Mouse (Mus musculus) heart, embryonic 11.5 days (tissue): ENCODE data around the gene Ccl7. TPM values are rescaled to one million over a fixed set of nuclear protein-coding genes. Genes with fewer than 3 reads are reported as not detected.

Source experiments
- ATAC-seq: fragments of 200-750 bp; cut with Nextera tagmentation; replicated peaks from 2 replicates; pipeline ENCODE4 v1.8.0; 2017; ENCODE audit warnings: moderate library complexity; ENCODE audit not compliant: insufficient number of reproducible peaks, low FRiP score, low TSS enrichment
- H3K27ac ChIP-seq: fragments of 300-500 bp; sonication (generic); 2 replicates; pipeline ENCODE4 v1.5.1; 2014; ENCODE audit warnings: mild to moderate bottlenecking, low read depth, low read length
- H3K27me3 ChIP-seq: fragments of 300-500 bp; sonication (generic); 2 replicates; pipeline ENCODE4 v1.6.1; 2014; ENCODE audit warnings: mild to moderate bottlenecking, low read length, mixed read lengths; ENCODE audit not compliant: control insufficient read depth, insufficient read depth
- H3K36me3 ChIP-seq: fragments of 300-500 bp; sonication (generic); 2 replicates; pipeline ENCODE4 v1.6.1; 2014; ENCODE audit warnings: mild to moderate bottlenecking, low read length, moderate library complexity, mixed read lengths; ENCODE audit not compliant: control insufficient read depth, insufficient read depth
- H3K4me1 ChIP-seq: fragments of 300-500 bp; sonication (generic); 2 replicates; pipeline ENCODE4 v1.6.1; 2014; ENCODE audit warnings: low read length; ENCODE audit not compliant: control insufficient read depth, insufficient read depth
- H3K4me2 ChIP-seq: fragments of 300-500 bp; sonication (generic); 2 replicates; pipeline ENCODE4 v1.6.1; 2014; ENCODE audit warnings: mild to moderate bottlenecking, moderate library complexity
- H3K4me3 ChIP-seq: fragments of 300-500 bp; sonication (generic); 2 replicates; pipeline ENCODE4 v1.5.1; 2014; ENCODE audit warnings: low read depth, low read length
- H3K9ac ChIP-seq: fragments of 300-500 bp; sonication (generic); 2 replicates; pipeline ENCODE4 v1.6.1; 2014; ENCODE audit warnings: mild to moderate bottlenecking, low read depth, low read length, moderate library complexity
- H3K9me3 ChIP-seq: fragments of 300-500 bp; sonication (generic); replicated peaks from 2 replicates; pipeline ENCODE4 v1.6.1; 2016; ENCODE audit warnings: low read length; ENCODE audit not compliant: control insufficient read depth
- WGBS: fragments of 180-500 bp; shearing (Covaris S2); extraction: QIAGEN DNeasy Blood & Tissue Kit; methylation state at CpG from one replicate; pipeline ENCODE4 v1.1.7; 2014; ENCODE audit not compliant: insufficient replicate concordance; 5-methylcytosine and 5-hydroxymethylcytosine counted together
- polyA plus RNA-seq: library from polyadenylated mRNA; unstranded; fragments of >200 nt; fragmentation: Nextera tagmentation; extraction: Ambion mirVana; gene quantifications from 2 replicates; pipeline ENCODE4 v1.2.1, GENCODE M21; 2014

Gene Ccl7
- polyA plus RNA-seq, 1 experiment from 2014 or later = 2.8 TPM

- H3K27me3 ChIP-seq = no peaks in the 10 kb centered on the region
- no peaks in the 10 kb centered on the region for H3K9me3 ChIP-seq
- no peak overlapping the region for H3K9ac ChIP-seq
- H3K4me3 ChIP-seq = no peak overlapping the region
- no peak overlapping the region for H3K27ac ChIP-seq
- H3K36me3 ChIP-seq = no peaks in the 10 kb centered on the region
- no peak overlapping the region for H3K4me2 ChIP-seq
- 76% methylated on average over 4 of the region's 4 CpGs for WGBS
- ATAC-seq = no peak
- H3K4me1 ChIP-seq = peaks cover 20% of the 10 kb centered on the region
Observed at GRCm38 (mm10) chr11:82023769-82024168, 21.7 kb upstream of the Ccl7 start.

- Histone ChIP-seq H3K4me3 (no peak overlapping the region), H3K4me1 (peaks cover 12% of the 10 kb centered on the region), H3K27ac (no peak overlapping the region), H3K9ac (no peak overlapping the region), H3K4me2 (no peak overlapping the region), H3K27me3 (no peaks in the 10 kb centered on the region), H3K9me3 (no peaks in the 10 kb centered on the region), H3K36me3 (no peaks in the 10 kb centered on the region)
- 79% methylated on average over 2 of the region's 2 CpGs for WGBS
- ATAC-seq = no peak
Observed at GRCm38 (mm10) chr11:82030171-82030570, 15.3 kb upstream of the Ccl7 start.

- Histone ChIP-seq H3K9ac (no peak overlapping the region), H3K27me3 (no peaks in the 10 kb centered on the region), H3K4me1 (peaks cover 12% of the 10 kb centered on the region), H3K36me3 (no peaks in the 10 kb centered on the region), H3K9me3 (no peaks in the 10 kb centered on the region), H3K4me2 (no peak overlapping the region), H3K4me3 (no peak overlapping the region), H3K27ac (peak overlapping the region; percentile 68)
- no peak for ATAC-seq
Observed at GRCm38 (mm10) chr11:82032136-82032535, 13.4 kb upstream of the Ccl7 start.

GRCm38 (mm10) chr11:82032678-82033344 lies 12.7 kb upstream of the Ccl7 start:
- 33% methylated on average over 8 of the region's 8 CpGs for WGBS
- H3K4me3 ChIP-seq = no peak overlapping the region
- H3K9ac ChIP-seq = no peak overlapping the region
- no peaks in the 10 kb centered on the region for H3K36me3 ChIP-seq
- no peaks in the 10 kb centered on the region for H3K27me3 ChIP-seq
- H3K9me3 ChIP-seq = no peaks in the 10 kb centered on the region
- peak overlapping the region; percentile 68 for H3K27ac ChIP-seq
- ATAC-seq = 0 out of 2 replicates have a peak, but pooled peaks have one; percentile 49
- H3K4me2 ChIP-seq = no peak overlapping the region
- H3K4me1 ChIP-seq = peaks cover 12% of the 10 kb centered on the region

GRCm38 (mm10) chr11:82034446-82034845 lies 11.1 kb upstream of the Ccl7 start:
- Histone ChIP-seq H3K4me1 (peaks cover 12% of the 10 kb centered on the region), H3K4me2 (no peak overlapping the region), H3K27ac (no peak overlapping the region), H3K9me3 (no peaks in the 10 kb centered on the region), H3K27me3 (no peaks in the 10 kb centered on the region), H3K9ac (no peak overlapping the region), H3K36me3 (no peaks in the 10 kb centered on the region), H3K4me3 (no peak overlapping the region)
- no peak for ATAC-seq
- WGBS = 77% methylated on average over 7 of the region's 7 CpGs

- H3K9ac ChIP-seq = no peak within 1 kb of the TSS
- ATAC-seq = peak; percentile 71
- H3K27me3 ChIP-seq = no peaks in the 10 kb centered on the region
- no peaks in the 10 kb centered on the region for H3K36me3 ChIP-seq
- no peak within 1 kb of the TSS; the same call in 1 of the 2 replicates for H3K4me2 ChIP-seq
- H3K4me3 ChIP-seq = no peak within 1 kb of the TSS
- H3K27ac ChIP-seq = 0 out of 2 replicates have a peak within 1 kb of the TSS, but pooled peaks have one; percentile 35
- peaks cover 12% of the 10 kb centered on the region for H3K4me1 ChIP-seq
- 38% methylated on average over 5 of the region's 5 CpGs for WGBS
- H3K9me3 ChIP-seq = no peaks in the 10 kb centered on the region
Observed at GRCm38 (mm10) chr11:82035356-82035755, 10.2 kb upstream of the Ccl7 start, which contains the start of gene Ccl2. Ccl2 (plus strand) TSS chr11:82035571.

GRCm38 (mm10) chr11:82035857-82036256 lies 9.7 kb upstream of the Ccl7 start:
- WGBS = 69% methylated on average over 2 of the region's 2 CpGs

GRCm38 (mm10) chr11:82038535-82038934 lies 7.0 kb upstream of the Ccl7 start, which contains the start of gene Gm17268:
Gm17268 (minus strand) TSS chr11:82038562.
- Histone ChIP-seq H3K36me3 (no peaks in the 10 kb centered on the region), H3K4me2 (no peak within 1 kb of the TSS), H3K9ac (no peak within 1 kb of the TSS), H3K27me3 (no peaks in the 10 kb centered on the region), H3K9me3 (no peaks in the 10 kb centered on the region), H3K4me1 (peaks cover 4% of the 10 kb centered on the region; the same call in 1 of the 2 replicates), H3K27ac (no peak within 1 kb of the TSS), H3K4me3 (no peak within 1 kb of the TSS)
- WGBS = 12% methylated on average over 2 of the region's 2 CpGs
- no peak for ATAC-seq

More at GRCm38 (mm10) chr11:82035857-82036256, 9.7 kb upstream of the Ccl7 start:
- H3K9ac ChIP-seq = no peak overlapping the region
- no peak overlapping the region for H3K4me3 ChIP-seq
- ATAC-seq = no peak
- no peaks in the 10 kb centered on the region for H3K36me3 ChIP-seq
- H3K9me3 ChIP-seq = no peaks in the 10 kb centered on the region
- no peaks in the 10 kb centered on the region for H3K27me3 ChIP-seq
- H3K27ac ChIP-seq = no peak overlapping the region
- no peak overlapping the region; the same call in 1 of the 2 replicates for H3K4me2 ChIP-seq
- peaks cover 12% of the 10 kb centered on the region for H3K4me1 ChIP-seq

- H3K9me3 ChIP-seq = no peaks in the 10 kb centered on the region
- H3K4me3 ChIP-seq = no peak overlapping the region
- H3K9ac ChIP-seq = no peak overlapping the region
- H3K27ac ChIP-seq = no peak overlapping the region
- H3K4me2 ChIP-seq = no peak overlapping the region
- no peaks in the 10 kb centered on the region for H3K27me3 ChIP-seq
- WGBS = 60% methylated on average over 3 of the region's 3 CpGs
- no peak for ATAC-seq
- no peaks in the 10 kb centered on the region for H3K36me3 ChIP-seq
- peaks cover 3% of the 10 kb centered on the region; the same call in 1 of the 2 replicates for H3K4me1 ChIP-seq
Observed at GRCm38 (mm10) chr11:82039132-82039660, 6.3 kb upstream of the Ccl7 start.
